Comparison of ENCODE assay signal across 12 mouse cellular contexts in the genomic region with DNA sequence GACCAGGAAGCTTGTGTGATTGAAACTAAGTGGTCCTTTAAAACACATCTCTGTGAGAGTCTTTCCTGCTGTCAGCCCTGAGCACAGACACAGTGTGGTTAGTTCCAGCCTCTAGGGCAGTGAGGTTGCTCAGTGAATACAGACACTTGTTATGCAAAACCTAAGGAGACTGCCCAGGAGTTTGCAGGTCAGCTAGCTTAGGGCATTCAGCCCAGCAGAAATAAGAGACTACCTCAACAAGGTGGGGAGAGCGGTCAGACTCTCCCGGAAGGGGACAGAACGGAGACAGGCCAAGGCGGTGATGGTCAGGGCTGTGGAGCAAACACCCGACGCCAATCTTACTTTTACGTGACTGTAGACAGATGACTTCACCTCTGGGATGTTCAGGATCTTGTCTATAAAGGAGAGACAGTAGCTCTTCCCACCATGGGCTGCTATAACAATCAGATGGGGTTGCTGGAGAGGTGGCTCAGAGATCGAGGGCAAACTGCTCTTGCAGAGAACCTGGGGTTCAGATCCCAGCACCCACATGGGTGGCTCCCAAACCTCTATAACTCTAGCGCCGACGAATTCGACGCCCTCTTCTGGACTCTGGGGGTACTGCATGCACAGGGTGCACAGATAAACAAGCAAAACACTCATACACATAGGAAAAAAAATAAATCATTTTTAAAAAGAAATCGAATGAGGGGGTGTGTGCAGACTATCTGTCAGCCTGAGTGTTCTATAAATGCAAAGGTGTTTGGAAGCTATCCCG. TPM values are rescaled to one million over a fixed set of nuclear protein-coding genes. Genes with fewer than 3 reads are reported as not detected.
DNase-seq lines count a peak whose midpoint lies in the region; ATAC-seq and TF ChIP-seq lines count a peak whose summit lies in the region.
"Had no signal": no experiment of that assay in that cellular context is flagged by ENCODE, and none has a peak within 500 bp of the region (broad histone marks: within the 10 kb centered on the region; RNA-seq: fewer than 3 reads in every experiment).

No protein-coding gene starts in this region.

- no peaks in the 10 kb centered on the region for H3K27me3 ChIP-seq in forebrain, postnatal 0 days (ENCODE audit: insufficient read depth, low read length)
- no peaks in the 10 kb centered on the region for H3K27me3 ChIP-seq in forebrain, embryonic 15.5 days
- no peaks in the 10 kb centered on the region for H3K27me3 ChIP-seq in kidney, embryonic 15.5 days
- no peaks in the 10 kb centered on the region for H3K27me3 ChIP-seq in kidney, embryonic 16.5 days (ENCODE audit: insufficient read depth, low read length)
- H3K27me3 ChIP-seq: limb, embryonic 13.5 days; neural tube, embryonic 13.5 days had no signal

- H3K4me3 ChIP-seq in forebrain, postnatal 0 days (ENCODE audit: low read depth, low read length), result no peak overlapping the region
- no peak overlapping the region for H3K4me3 ChIP-seq in forebrain, embryonic 15.5 days
- no peak overlapping the region for H3K4me3 ChIP-seq in kidney, embryonic 15.5 days (replicated peaks)
- H3K4me3 ChIP-seq in kidney, embryonic 16.5 days (ENCODE audit: low read length), result no peak overlapping the region
- H3K4me3 ChIP-seq: limb, embryonic 13.5 days; neural tube, embryonic 13.5 days had no signal

- no peaks in the 10 kb centered on the region for H3K36me3 ChIP-seq in forebrain, postnatal 0 days (ENCODE audit: insufficient read depth)
- H3K36me3 ChIP-seq in forebrain, embryonic 15.5 days, result no peaks in the 10 kb centered on the region
- peaks cover 20% of the 10 kb centered on the region for H3K36me3 ChIP-seq in kidney, embryonic 15.5 days
- H3K36me3 ChIP-seq in kidney, embryonic 16.5 days (ENCODE audit: insufficient read depth, low read length), result peaks cover 10% of the 10 kb centered on the region
- H3K36me3 ChIP-seq: limb, embryonic 13.5 days; neural tube, embryonic 13.5 days had no signal

- no peaks in the 10 kb centered on the region for H3K9me3 ChIP-seq in forebrain, postnatal 0 days (ENCODE audit: low read length)
- no peaks in the 10 kb centered on the region for H3K9me3 ChIP-seq in forebrain, embryonic 15.5 days
- H3K9me3 ChIP-seq in kidney, embryonic 15.5 days (replicated peaks), result no peaks in the 10 kb centered on the region
- no peaks in the 10 kb centered on the region for H3K9me3 ChIP-seq in kidney, embryonic 16.5 days (ENCODE audit: low read length)
- H3K9me3 ChIP-seq: limb, embryonic 13.5 days; neural tube, embryonic 13.5 days had no signal

- H3K4me1 ChIP-seq in forebrain, postnatal 0 days (ENCODE audit: insufficient read depth), result no peaks in the 10 kb centered on the region
- no peaks in the 10 kb centered on the region for H3K4me1 ChIP-seq in forebrain, embryonic 15.5 days
- H3K4me1 ChIP-seq in kidney, embryonic 15.5 days, result peaks cover 40% of the 10 kb centered on the region
- peaks cover 20% of the 10 kb centered on the region; the same call in 1 of the 2 replicates for H3K4me1 ChIP-seq in kidney, embryonic 16.5 days (ENCODE audit: insufficient read depth, low read length)
- H3K4me1 ChIP-seq: neural tube, embryonic 13.5 days had no signal

- H3K9ac ChIP-seq in forebrain, postnatal 0 days, result no peak overlapping the region
- H3K9ac ChIP-seq in forebrain, embryonic 15.5 days (replicated peaks), result no peak overlapping the region
- H3K9ac ChIP-seq in kidney, embryonic 15.5 days, result no peak overlapping the region
- no peak overlapping the region for H3K9ac ChIP-seq in kidney, embryonic 16.5 days (replicated peaks; ENCODE audit: low read length)
- H3K9ac ChIP-seq: limb, embryonic 13.5 days; neural tube, embryonic 13.5 days had no signal

- no peak for DNase-seq in forebrain, postnatal 0 days
- peak; percentile 36 for DNase-seq in thymus, postnatal 14 days
- no peak for DNase-seq in thymus, adult 18-20 months
- DNase-seq in testis, postnatal 10 days (ENCODE audit: low spot score), result peak; percentile 58
- no peak for DNase-seq in layer of hippocampus, postnatal 14 days (ENCODE audit: low spot score in 2 of 2)
- DNase-seq: gastrocnemius, postnatal 10 days; right cerebral cortex, postnatal 4 days had no signal

- H3K4me2 ChIP-seq in forebrain, postnatal 0 days (ENCODE audit: low read depth), result no peak overlapping the region
- no peak overlapping the region for H3K4me2 ChIP-seq in forebrain, embryonic 15.5 days (replicated peaks)
- H3K4me2 ChIP-seq in kidney, embryonic 15.5 days, result no peak overlapping the region
- H3K4me2 ChIP-seq in kidney, embryonic 16.5 days (replicated peaks; ENCODE audit: low read depth, low read length), result no peak overlapping the region
- H3K4me2 ChIP-seq: limb, embryonic 13.5 days; neural tube, embryonic 13.5 days had no signal

- TF ChIP-seq CTCF in forebrain, postnatal 0 days (IDR thresholded peaks at IDR 0.05; ENCODE audit: low read depth), result peak; percentile 21; the same call in 1 of the 2 replicates

- 68% methylated on average over 15 of the region's 15 CpGs for WGBS in forebrain, postnatal 0 days
- 66% methylated on average over 15 of the region's 15 CpGs for WGBS in forebrain, embryonic 15.5 days
- 78% methylated on average over 15 of the region's 15 CpGs for WGBS in kidney, embryonic 15.5 days
- 79% methylated on average over 15 of the region's 15 CpGs for WGBS in kidney, embryonic 16.5 days

- H3K27ac ChIP-seq in forebrain, postnatal 0 days (ENCODE audit: low read depth, low read length), result no peak overlapping the region
- no peak overlapping the region for H3K27ac ChIP-seq in forebrain, embryonic 15.5 days (replicated peaks)
- 0 out of 2 replicates have a peak overlapping the region, but pooled peaks have one; percentile 29 for H3K27ac ChIP-seq in kidney, embryonic 15.5 days
- H3K27ac ChIP-seq in kidney, embryonic 16.5 days (ENCODE audit: low read length), result no peak overlapping the region
- H3K27ac ChIP-seq: neural tube, embryonic 13.5 days had no signal

- ATAC-seq in forebrain, postnatal 0 days, result no peak
- no peak for ATAC-seq in forebrain, embryonic 15.5 days (replicated peaks)
- no peak for ATAC-seq in kidney, embryonic 15.5 days (replicated peaks; ENCODE audit: low FRiP score)
- ATAC-seq in kidney, embryonic 16.5 days (ENCODE audit: low FRiP score, low TSS enrichment), result no peak

RNA-seq across cellular contexts. Expression of a gene that starts 30.5 kb away (rescaled TPM):
- 5.9 and 8.0 TPM in 2 replicates for total RNA-seq in forebrain, postnatal 0 days (2014; rRNA removed)
- polyA plus RNA-seq in forebrain, postnatal 0 days (2015; fragmentation: Nextera tagmentation; extraction: Ambion mirVana), result 7.5 and 7.9 TPM in 2 replicates
- 7.0 and 8.0 TPM in 2 replicates for polyA plus RNA-seq in forebrain, embryonic 15.5 days (2015; fragmentation: Nextera tagmentation; extraction: Ambion mirVana)
- 56.2 and 57.8 TPM in 2 replicates for polyA plus RNA-seq in kidney, embryonic 15.5 days (2015; fragmentation: Nextera tagmentation; extraction: Ambion mirVana)
- polyA plus RNA-seq in kidney, embryonic 16.5 days (2015; fragmentation: Nextera tagmentation; extraction: Ambion mirVana), result 54.9 and 61.4 TPM in 2 replicates
- 1 to 10 TPM; 6.3 to 8.7 TPM for total RNA-seq in layer of hippocampus, postnatal 14 days (2021)

RNA-seq across cellular contexts. Expression of a gene that starts 44.7 kb away (rescaled TPM):
- total RNA-seq in forebrain, postnatal 0 days (2014; rRNA removed), result 23.9 and 25.2 TPM in 2 replicates
- polyA plus RNA-seq in forebrain, postnatal 0 days (2015; fragmentation: Nextera tagmentation; extraction: Ambion mirVana), result 117 and 127 TPM in 2 replicates
- 144 and 146 TPM in 2 replicates for polyA plus RNA-seq in forebrain, embryonic 15.5 days (2015; fragmentation: Nextera tagmentation; extraction: Ambion mirVana)
- polyA plus RNA-seq in kidney, embryonic 15.5 days (2015; fragmentation: Nextera tagmentation; extraction: Ambion mirVana), result 203 and 207 TPM in 2 replicates
- 221 and 236 TPM in 2 replicates for polyA plus RNA-seq in kidney, embryonic 16.5 days (2015; fragmentation: Nextera tagmentation; extraction: Ambion mirVana)
- 10 to 100 TPM; 73.9 to 80.1 TPM for total RNA-seq in layer of hippocampus, postnatal 14 days (2021)

Comparison
In these comparisons a context has a peak if more than half of its experiments do, and no peak if none do; other contexts are left out.
1. DNase-seq: peak in thymus, postnatal 14 days (single experiment) and testis, postnatal 10 days (single experiment); none in forebrain, postnatal 0 days (single experiment), thymus, adult 18-20 months (0 of 2) and layer of hippocampus, postnatal 14 days (0 of 2).